Mouse (Mus musculus): Measurements from ENCODE around the gene Gm20388. TPM values are rescaled to one million over a fixed set of nuclear protein-coding genes. Genes with fewer than 3 reads are reported as not detected.

The Gm20388 gene
- total RNA-seq, 2 experiments from 2014 or later = 1.3 to 8.5 TPM

DNA sequence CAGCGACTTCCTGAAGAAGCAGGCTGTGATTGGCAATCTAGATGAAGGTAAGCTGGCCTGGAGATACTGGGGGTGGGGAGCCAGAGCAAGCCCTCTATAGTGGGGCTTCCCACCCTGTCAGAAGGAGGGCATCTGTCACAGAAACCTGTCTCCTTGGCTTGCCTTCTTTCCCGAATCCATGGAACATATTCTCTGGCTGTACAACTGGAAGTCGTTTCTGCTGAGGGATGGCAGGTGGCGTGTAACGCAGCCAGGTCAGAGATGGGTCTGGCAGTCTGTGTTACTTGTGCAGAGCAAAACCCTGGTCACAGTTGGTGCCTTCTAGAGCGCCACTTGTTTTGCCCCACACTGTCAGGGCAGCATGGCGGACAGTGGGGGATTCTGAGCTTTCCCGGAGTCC, 249.7 kb downstream of the Gm20388 start:
- DNase-seq (ENCODE audit: low spot score in 2 of 2) = no peak

DNA sequence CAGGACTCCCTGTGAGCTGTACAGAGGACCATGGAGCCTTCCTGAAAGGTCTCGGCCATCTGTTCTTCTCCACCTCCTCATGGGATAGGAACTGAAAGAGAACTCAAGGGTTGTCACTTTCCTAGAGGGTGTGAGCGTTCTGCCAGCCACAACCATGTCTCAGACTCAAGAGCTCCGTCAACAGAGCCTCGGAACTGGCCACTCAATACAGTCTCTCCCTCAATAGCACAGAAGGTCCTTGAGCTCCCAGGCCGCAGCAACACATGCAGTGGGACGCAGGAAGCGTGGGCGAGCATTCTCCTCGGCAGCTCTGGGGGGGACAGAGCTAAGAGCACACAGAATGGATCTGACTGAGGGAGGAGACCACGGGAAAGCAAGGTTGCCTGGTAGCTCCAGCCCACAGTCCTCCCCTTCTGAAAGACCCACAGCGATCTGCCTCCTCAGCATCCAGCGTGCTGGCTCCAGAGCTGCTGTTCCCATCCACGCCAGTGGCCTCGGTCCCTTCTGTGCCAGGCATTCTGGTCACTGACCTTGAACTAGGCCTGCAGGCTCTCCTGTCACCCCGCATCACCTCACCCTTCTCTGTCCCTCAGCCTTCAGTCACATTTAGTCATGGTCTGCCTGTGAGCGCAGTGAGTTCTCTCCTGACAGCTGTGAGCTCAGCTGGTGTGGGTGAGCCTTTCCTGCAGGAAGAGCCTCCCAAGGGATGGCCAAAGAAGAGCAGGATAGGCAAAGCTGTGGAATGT, 251.2 kb downstream of the Gm20388 start:
- peak in 1 of 2 experiments; percentile 48 for DNase-seq (ENCODE audit: low spot score in 2 of 2)

DNA sequence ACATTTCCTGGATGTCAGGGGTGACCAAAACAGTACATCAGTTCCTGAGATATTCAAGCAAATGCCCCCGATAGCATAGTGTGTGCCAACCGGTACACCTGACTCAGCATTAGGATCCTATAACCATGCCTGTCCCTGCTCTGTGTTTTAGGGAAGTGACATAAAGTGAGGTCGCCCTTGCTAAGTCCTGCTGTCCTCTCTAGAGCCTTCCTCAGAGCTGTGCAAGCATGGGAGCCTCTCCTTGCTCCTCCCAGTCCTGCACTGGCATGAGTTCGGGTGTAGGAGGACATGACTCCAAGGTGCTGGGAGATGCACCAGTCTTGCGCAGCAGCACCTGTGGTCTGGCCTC, 251.7 kb downstream of the Gm20388 start:
- no peak for DNase-seq (ENCODE audit: low spot score in 2 of 2)

DNA sequence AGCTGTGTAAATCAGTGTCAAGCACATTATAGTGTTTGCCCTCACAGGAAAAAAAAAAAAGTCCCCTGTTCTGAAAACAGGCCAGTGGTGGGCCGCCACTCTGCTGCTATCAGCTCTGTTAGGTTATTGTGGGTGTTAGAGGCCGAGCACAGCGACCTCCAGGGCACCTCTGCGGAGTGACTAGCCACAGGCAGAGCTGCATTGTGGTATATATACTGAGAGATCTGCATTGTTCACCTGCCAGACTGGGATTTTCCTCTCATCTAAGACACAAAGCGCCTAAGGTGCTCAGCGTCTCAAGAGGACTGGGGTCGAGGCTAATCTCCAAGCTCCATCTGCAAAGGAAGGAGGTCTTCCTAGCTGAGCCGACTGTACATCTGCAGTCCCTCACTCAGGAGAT, 252.7 kb downstream of the Gm20388 start:
- DNase-seq (ENCODE audit: low spot score in 2 of 2) = no peak

DNA sequence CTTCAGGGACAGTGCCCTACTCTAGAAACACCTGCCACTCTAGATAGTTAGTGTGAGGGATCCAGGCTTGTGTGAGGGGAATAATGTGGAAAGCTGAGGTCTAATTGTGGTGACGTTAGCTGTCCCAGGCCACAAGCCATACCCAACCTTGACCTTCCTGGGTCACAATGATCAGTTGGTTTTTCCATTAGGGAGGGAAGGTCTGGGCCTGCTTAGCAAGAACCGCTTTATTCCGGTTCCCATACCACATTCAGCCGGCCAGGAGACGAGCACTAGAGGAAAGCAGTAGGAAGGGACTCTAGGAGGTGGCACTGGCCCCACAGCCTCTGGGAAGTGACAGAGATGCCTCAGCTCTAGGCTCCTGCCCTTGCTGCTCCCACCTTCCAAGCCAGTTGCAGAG, 253.4 kb downstream of the Gm20388 start:
- DNase-seq (ENCODE audit: low spot score in 2 of 2) = no peak

DNA sequence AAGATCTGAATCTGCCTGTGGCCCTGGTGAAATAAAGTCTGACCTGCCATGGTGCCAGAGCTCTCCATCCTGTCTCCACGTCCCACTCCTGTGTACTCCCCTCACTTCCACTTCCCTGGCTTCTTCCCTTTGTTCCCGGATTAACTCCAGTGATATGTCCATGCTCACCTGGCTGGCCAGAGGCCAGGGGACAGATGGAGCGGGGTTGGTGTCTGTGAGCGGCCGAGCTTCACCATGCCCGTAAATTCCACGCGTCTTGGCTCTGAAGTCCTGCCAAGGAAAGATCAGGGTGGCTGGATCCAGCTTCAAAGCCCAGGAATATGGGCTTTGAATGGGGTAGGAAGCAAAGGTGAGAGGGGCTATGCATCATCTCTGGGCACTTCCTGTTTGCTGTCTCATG, 256.5 kb downstream of the Gm20388 start:
- DNase-seq (ENCODE audit: low spot score in 2 of 2) = no peak

DNA sequence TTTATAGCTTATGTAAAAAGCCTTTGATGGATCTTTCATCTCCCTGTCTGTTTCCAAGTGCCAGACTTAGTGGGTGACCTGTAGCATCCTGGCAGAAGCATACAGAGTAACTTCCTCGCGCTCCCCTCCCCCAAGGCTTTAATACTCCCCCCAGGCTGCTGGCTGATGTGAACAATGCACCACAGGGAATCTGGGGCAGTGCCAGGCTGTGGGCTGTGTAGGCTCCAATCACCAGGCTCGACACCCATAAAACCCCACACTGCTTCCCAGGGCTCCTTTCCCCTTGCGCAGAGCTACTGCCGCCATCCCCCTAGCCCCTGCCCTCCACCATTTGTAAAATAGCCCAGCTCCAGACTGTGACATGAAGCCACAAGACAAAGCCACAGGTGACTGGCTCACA, 257.2 kb downstream of the Gm20388 start:
- DNase-seq (ENCODE audit: low spot score in 2 of 2) = no peak

DNA sequence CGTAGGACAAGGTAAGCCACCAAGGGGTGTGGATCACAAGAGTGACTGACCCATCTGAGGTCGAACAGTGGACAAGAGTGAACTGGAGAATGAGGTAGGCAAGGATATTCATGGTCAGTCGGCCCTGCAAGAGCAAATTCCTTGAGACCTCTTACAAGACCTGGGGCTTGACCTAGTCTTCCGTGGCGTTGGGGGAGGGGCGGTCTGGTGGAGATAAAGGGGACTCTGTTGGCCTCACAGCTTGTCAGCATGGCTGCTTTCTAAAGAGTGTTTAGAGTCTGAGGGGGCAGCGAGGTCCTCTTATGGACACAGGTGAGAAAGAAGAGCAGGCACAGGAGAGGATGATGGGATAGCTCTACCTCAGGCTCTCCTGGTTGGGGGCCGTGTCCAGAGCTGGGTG, 258.5 kb downstream of the Gm20388 start:
- DNase-seq (ENCODE audit: low spot score in 2 of 2) = no peak

DNA sequence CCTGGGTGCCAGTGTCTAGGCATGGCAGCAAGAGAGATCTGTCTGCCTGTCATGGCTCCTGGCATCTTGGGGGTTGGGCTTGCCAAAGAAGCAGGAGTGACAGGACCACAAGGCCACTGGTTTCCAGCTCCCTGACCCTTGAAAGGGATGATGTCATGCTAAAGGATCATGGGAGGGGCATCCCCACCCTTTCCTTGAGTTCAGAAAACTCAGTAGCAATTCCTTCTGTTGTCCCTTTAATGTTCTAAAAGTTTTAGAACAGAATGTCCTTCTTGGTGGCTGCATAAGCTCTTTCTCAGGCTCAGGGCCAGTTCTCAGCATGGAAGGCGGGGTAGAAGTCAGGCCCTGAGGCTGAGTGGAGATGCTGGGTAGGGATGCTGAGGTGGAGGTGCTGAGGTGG, 262.6 kb downstream of the Gm20388 start:
- no peak for DNase-seq (ENCODE audit: low spot score in 2 of 2)

DNA sequence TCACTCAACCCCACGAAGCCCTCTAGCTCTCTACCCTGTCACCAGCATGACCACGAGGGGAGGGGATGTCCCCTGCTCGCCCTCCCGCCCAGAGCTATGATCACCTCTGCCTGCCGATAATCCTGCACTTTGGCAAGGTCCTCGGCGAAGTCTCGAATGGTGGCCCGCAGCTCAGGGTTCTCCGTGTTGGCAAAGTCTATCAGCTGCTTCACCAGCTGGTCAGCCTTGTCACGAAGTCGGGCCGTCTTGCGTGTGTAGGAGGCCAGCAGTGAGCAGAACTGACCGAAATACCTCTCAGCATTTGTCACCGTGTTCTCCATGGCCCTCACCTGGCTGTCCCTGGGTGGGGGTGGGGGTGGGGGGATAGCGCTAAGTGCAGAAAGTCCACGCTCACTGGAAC, 264.0 kb downstream of the Gm20388 start:
- DNase-seq (ENCODE audit: low spot score in 2 of 2) = no peak

DNA sequence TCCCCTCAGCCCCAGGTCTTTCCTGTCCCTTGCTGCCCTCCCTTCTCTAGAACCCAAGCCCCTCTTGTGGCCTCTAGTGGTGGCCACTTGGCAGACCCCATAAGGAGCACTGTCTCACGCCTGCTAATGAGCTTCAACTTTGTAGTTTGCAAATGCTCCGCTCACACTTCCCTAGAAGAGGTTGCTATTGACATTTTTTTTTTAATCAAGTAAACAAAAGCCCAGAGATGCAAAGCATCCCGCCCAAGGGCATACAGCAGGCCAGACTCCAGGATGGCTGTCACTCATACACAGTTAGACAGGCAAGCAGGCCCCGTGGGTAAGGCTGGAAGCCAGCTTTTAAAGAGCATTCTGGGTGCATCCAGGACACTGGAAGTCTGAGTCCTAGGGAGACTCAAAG, 266.0 kb downstream of the Gm20388 start:
- DNase-seq (ENCODE audit: low spot score in 2 of 2) = no peak

DNA sequence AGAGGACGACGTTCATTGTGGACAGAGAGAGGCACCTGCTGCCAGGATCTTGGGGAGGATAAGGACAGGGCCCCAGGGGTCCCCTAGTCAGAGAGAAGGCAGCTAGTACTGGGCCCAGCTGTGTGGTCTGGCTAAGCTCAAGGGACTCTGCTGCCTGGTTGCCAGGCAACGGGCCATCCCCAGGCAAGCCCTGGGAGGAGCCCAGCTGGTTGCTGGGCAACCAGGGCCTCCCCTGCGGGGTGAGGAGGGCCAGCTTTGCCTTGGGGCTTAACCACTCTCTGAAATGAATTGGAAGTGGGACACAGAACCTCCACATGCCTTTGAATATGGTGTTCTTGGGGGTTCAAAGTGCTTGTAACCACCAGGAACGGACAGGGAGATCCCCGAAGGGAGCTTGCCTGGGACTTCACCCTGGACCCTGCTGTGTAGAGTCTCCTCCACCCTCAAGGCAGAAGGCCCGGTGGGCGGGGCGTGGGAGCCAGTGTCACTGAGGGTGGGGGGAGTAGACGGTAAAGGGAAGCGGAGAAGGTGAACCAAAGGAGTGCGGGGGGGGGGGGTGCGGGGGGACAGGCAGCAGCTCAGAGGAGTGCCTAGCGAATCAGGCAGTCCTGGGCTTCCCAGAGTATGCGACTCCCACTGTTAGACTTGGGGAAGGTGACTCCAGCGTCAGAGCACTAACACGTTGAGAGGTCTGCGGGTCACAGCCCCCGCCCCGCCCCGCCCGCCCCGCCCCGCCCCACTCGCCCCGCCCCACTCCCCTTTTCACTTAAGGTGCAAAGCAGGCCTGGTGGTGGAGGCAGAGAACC, 266.9 kb downstream of the Gm20388 start, which contains the start of gene Fam92b:
Gene Fam92b (minus strand): TSS at position 149 of the 806 bp plus-strand sequence.
- no peak for DNase-seq (ENCODE audit: low spot score in 2 of 2)

DNA sequence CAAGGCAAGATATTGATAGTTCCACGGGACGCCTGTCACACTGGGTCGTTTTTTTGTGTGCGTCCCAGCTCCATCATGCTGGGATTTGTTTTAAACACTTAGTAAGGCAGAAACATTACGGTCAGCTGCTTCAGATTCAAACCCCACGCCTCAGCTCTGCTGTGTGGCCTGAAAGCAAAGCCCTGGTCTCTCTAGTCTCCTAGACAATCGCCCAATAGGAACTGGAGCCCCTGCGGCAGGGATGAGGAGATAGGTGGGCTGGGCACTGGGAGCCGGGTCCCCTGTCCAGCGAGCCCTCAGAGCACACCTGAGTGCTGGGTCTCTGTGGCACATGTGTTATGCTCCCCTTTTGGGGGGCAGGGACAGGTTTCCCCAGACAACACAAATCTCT, 267.5 kb downstream of the Gm20388 start:
- DNase-seq (ENCODE audit: low spot score in 2 of 2) = no peak

DNA sequence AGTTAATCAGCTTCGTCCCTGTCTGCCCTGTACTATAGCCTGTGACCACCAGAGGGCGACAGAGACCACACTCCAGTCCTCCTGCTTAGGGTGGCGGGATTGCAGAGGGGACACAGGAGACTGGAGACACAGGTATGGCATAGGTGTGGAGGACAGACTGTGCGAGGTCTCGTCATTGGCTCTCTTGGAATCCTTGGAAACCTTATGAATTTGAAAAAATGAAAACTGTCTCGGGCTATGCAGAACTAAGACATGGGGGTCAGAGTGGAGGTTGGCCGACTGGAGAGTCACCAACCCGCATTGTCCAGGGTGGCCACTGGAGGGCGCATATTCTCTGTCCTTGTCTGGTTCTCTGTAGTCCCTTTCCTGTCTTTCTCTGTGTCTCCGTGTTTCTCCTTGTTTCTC, 268.4 kb downstream of the Gm20388 start:
- peak; percentile 94 to 97 for DNase-seq (ENCODE audit: low spot score in 2 of 2)

DNA sequence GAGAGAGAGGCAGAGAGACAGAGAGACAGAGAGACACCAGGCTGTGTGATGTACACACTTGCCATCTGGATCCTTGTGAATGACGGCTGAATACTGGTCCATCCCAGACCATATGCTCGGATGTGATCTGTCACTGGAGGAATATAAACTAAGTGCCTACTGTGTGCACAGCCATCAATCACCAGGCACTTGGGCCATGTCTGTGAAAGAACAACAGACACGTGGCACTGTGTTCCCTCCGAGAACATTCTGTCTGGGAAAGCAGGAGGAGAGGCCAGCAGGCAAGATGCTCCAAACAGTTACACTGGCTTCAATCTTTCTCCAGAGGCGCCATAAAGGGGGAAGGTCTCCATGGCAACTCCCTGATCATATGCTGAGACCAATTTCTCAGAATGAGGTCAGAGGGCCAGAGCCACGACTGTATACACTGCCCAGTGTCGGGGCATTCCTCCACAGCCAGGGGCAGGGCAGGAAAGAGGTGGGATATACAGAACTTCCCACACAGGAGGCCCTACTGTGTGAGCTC, 269.9 kb downstream of the Gm20388 start:
- DNase-seq (ENCODE audit: low spot score in 2 of 2) = no peak

DNA sequence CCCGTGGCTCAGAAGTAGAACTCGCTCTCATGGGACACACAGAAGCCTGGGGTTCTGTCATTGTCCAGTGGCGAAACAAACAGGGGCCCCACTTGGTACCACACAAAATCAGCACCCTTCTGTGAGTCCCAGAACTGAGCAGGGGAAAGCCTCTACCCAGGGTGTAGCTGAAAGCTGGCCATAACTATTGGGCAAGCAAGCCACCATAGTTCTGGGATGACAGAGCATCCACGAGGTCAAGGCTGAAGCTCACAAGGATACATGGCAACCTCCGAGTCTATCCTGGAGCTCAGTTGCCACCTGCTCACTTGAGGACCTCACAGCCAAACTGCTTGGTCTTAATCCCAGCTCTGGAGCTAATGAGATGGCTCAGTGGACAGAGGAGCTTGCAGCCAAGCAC, 270.6 kb downstream of the Gm20388 start:
- DNase-seq (ENCODE audit: low spot score in 2 of 2) = no peak

DNA sequence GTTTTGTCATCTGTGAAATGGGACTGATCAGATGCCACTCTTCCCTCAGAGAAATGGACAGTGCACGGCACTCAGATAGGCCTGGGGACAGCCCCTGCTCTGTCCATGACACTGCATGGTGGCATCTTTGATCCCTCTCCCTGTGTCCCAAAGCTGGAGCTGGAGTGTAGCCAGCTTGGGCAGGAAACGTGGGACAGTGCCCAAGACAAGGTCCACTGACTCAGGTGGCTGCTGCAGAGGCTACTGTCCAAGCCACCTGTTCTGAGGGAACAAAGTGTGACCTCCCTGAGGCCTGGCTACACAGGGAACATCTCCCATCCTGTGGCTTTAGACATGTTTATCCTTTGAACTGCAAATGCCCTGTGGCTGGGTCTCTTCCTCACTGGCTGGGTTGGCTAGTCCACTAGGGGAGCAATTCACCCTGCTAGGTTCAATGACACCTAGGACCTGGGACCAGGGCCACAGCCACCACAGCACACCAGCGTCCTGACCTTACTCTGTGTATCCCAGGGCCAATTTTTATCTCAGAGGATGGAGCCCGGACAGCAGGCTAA, 271.3 kb downstream of the Gm20388 start:
- DNase-seq (ENCODE audit: low spot score in 2 of 2) = no peak

DNA sequence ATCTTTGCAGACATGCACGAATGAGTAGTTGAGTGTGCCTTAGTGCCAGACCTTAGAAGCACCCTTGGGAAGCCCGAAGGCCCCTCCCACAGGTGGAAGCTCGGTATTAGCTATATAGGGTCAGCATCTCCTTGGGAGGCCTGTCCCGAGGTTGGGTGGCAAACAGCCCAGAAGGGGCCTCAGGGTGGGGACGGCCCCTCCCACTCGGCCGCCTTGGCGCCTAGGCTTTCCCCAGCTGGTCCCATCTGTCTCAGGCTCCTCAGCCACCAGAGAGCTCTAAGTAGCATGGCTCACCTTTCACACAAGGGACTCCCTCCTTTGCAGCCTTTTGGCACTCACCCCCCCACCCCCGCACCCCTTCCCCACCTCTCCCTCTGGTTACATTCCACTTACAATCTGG, 273.7 kb downstream of the Gm20388 start:
- DNase-seq (ENCODE audit: low spot score in 2 of 2) = no peak

DNA sequence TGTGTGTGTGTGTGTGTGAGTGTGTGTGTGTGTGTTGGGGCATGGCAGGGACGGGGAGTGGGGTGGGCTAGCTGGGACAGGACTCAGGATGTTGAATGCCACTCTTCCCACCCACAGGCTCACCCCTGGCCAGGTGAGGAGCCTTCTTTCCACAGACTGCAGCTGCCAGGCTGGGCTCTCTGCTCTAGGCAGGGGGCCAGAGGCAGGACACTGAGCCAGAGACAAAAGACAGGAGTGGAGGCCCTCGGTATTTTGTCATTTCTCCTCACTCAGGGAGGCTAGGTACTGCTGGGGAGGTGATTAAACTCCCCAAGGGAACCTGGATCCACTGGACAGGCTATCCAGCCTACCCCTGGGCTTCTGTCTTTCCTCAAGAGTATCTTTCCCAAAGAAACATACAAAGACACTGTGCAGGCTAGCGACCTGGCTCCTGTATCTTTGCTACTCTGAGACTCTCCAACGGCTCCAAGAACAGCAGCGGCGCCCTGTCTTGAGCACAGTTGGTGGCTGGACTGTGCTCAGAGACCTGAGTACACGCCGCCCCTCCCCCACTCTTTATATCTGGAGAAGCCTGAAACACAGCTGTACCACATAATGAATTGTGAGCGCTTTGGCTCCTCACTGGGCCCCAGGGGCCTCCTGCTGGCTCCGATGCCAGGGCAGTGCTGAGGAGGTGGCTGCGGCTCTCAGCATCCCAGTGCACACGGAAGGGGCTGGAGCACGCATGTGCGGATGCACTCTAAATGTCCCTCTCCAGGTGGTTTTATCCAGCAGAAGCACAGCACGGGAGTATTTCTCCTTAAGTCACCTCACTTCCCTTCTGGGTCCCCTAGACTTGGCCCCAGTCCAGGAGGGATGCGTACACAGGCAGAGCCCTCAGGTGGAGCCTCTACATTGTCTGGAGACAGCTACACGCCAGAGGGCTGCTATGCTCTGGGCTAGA, 274.5 kb downstream of the Gm20388 start:
- no peak for DNase-seq (ENCODE audit: low spot score in 2 of 2)

DNA sequence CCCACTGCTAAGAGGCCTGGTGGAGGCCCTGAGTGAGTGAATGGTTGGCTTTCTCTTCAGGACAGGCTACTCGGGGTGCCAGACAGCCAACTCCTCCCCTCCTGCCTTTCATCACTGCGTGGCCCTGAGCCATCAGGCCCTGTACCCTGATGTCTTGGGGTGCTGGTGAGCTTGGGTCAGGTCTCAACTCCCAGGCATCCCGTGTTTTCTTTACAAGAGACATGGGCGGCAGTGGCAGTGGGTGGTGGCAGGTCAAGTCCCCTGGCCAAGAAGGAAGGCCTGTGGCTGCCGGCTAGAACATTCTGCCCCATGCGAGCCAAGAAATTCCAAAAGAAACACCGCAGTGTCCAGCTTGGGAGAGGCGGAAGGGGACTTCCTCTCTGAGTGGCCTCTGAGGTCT, 275.8 kb downstream of the Gm20388 start:
- peak in 1 of 2 experiments; percentile 40 for DNase-seq (ENCODE audit: low spot score in 2 of 2)

DNA sequence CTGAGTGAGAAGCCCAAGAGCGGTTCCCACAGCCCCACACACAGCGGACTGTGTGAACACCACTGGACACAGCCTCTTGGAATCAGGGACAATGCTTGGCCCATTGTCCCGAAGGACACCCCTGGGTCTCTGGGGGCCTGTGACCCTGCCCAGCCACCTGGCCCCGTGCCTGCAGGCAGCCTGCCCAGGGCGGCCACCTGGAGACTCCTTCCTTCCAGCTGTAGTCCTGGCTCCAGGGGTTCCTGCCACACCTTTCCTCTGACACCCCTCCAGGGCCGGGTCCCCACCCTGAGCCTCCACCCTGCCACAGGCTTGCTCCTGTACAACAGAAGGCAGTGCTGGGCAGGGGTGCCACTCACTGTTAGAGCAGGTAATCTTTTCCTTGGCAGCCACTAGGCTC, 277.9 kb downstream of the Gm20388 start:
- peak; percentile 38 to 74 for DNase-seq (ENCODE audit: low spot score in 2 of 2)

Measured in adrenal gland, adult 18-20 months (tissue).